Mouse (Mus musculus) right cerebral cortex, postnatal 10 days (tissue): ENCODE data around the gene Ddhd1.

Experiments used
- DNase-seq, 2 experiments: peaks; one replicate each; pipeline ENCODE4 v3.0.0; 2021; ENCODE audit warnings: low spot score in 2 of 2

The Ddhd1 gene

DNA sequence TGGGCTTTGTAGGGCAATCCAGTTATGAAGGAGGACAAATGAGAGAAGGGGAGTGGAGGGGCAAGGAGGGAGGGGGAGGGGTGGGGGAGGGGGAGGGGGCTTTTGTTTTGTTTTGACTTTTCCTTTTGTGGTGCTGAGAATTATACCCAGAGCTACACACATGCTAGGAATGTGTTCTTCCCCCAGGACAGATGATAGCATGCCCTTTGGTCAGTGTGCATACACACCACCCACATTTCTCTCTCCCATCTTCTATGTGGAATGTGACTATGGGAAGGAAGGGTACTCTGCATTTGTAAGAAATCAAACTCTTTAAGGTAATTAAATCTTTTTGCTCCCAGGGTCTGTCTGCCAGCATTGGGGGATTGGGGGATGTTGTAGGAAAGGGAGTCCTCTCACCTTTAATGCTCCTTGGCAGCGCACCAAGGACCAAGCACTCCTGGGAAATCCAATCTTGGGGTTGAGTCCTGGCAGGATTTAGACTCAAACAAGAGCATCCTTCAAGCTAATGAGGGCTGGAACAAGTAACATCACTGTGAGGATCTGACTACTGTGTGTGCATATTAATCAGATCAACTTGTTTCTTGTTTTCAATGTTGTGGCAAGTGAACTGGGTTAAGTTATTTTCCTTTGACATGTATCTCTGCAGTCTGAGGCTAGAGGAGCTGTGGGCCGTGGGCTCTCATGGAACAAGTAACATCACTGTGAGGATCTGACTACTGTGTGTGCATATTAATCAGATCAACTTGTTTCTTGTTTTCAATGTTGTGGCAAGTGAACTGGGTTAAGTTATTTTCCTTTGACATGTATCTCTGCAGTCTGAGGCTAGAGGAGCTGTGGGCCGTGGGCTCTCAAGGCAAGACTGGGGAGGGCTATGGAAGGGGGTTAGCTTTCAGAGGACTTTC, 76.8 kb downstream of the Ddhd1 start:
- peak; percentile 87 for DNase-seq

DNA sequence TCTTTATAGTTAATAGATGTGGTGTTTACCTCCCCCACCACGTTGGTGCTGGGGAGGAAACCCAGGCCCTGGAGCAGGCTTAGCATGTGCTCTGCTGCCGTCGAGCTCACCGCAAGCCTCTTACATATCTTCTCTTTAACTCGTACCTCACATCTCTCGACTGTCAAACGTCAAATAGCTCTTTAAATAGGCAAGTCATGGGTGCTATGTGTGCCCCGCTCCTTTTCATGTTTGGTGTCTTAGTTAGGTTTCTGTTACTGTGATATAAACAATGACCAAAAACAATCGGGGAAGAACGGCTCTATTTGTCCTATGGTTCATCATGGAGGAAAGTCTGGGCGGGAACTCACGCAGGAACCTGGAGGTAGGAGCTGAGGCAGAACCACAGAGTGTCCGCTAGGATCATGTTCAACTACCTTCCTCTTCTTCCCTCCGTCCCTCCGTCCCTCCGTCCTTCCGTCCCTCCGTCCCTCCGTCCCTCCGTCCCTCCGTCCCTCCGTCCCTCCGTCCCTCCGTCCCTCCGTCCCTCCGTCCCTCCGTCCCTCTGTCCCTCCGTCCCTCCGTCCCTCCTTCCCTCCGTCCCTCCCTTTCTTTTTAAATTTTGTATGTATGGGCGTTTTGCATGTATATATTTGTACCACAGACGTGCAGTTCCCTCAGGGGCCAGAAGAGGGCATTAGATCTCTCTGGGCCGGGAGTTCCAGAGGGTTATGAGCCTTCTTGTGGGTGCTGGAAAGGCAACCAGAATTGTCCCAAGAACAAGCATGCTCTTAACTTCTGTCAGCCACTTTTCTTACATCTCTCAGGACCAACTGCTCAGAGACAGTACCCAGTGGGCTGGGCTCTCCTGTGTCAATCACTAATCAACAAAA, 91.6 kb downstream of the Ddhd1 start:
- peak in 1 of 2 experiments; percentile 74 for DNase-seq

GRCm38 (mm10) chr14:45565216-45566065, 92.5 kb downstream of the Ddhd1 start:
- peak; percentile 65 to 72 for DNase-seq

DNA sequence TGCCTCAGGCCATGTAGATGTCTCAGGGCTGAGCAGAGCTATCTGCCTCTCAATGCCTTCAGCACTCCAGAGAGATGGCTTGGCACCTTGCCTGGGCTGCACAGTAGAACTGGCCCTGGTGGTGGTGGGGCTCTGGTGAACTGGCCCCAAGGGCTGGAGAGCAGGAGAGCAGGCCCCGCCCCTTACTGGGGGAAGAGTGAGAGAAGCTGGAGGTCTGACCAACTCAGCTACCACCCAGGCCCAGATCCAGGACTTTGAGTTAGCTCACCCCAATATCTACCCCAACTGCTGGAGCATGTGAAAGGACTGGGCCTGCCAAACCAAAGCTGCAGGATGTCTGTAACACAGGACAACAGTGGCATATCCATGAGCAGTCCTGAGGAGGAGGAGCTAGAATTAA, 94.4 kb downstream of the Ddhd1 start:
- DNase-seq, result peak; percentile 71 to 74

- no peak for DNase-seq
Measured at GRCm38 (mm10) chr14:45561681-45562080, 96.3 kb downstream of the Ddhd1 start.

DNA sequence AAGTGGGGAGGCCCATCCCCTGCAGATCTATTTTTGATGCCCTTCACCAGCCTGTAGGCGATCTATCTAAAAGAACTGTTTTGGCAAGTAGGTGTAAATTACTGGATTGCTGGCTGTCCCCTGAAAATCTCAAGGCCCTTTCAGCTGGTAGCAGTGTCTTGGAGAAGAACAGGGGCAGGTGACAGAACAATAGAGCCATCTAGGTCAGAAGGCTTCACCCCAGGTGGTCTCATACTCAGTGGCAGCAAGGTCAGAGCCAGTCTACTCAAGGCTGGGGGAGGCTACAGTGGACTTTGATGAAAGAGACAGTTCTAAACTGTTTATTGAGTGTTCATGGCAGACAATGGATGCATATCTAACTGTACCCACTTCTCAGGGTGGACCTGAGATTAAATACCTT, 98.9 kb downstream of the Ddhd1 start:
- DNase-seq, result no peak

DNA sequence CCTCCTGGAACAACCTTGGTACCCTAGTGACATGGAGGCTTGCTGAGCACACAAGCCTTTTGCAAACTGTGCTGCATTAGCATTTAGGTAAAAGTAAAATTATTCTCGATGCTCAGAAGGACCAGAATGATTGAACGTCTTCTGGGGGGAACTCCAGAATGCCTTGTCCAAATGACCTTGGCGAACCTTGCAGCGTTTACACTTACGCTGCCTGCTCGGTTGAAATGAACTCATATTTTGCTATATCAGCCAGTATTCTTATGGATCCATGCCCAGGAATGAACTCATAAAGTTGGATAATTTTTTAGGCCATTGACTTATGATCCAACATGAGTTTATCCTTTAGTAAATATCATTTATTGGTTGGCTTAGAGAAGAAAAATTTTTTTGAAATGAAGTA, 103.6 kb downstream of the Ddhd1 start:
- no peak for DNase-seq

- peak; percentile 66 to 77 for DNase-seq
Measured at GRCm38 (mm10) chr14:45553854-45554253, 104.1 kb downstream of the Ddhd1 start.

DNA sequence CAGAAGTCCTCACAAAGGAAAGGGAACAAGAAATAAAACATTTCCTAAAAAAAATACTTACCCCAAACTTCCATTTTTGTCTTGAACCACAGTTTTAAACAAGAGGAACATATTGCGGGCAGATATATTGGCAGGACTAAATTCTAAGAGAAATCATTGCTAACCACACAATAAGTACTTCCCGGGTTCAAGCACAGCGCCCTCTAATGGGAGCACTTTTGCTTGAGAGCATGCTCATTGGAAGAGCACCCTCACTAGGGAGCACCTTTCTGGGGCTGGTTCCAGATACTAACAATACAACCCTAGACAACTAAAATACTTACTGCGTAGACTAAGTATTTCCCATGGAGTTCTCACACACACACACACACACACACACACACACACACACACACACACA, 105.5 kb downstream of the Ddhd1 start:
- DNase-seq, result no peak

GRCm38 (mm10) chr14:45551121-45551768, 106.7 kb downstream of the Ddhd1 start:
- peak in 1 of 2 experiments; percentile 56 for DNase-seq

GRCm38 (mm10) chr14:45550010-45550647, 107.8 kb downstream of the Ddhd1 start:
- DNase-seq, result peak in 1 of 2 experiments; percentile 49

GRCm38 (mm10) chr14:45548118-45548517, 109.8 kb downstream of the Ddhd1 start:
- DNase-seq, result no peak

DNA sequence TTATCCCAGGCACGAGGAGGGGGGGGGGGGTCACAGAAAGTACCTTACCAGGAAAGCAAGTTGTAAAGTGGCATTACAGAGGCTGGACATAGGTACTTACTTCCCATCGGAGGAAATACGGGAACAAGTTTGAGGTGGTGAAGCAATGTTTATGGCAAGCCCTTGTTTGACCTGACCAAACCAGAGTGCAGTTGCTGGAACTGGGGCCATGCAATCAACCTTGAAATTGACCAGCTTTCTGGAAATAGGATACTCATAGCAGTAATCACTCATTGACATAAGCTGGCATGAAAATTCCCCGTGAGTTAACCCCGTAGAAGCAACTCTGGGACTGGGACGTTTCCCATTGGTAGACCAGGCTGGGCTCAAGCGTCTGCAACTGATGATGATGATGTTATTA, 113.0 kb downstream of the Ddhd1 start:
- no peak for DNase-seq

GRCm38 (mm10) chr14:45544026-45544425, 113.9 kb downstream of the Ddhd1 start:
- no peak for DNase-seq

DNA sequence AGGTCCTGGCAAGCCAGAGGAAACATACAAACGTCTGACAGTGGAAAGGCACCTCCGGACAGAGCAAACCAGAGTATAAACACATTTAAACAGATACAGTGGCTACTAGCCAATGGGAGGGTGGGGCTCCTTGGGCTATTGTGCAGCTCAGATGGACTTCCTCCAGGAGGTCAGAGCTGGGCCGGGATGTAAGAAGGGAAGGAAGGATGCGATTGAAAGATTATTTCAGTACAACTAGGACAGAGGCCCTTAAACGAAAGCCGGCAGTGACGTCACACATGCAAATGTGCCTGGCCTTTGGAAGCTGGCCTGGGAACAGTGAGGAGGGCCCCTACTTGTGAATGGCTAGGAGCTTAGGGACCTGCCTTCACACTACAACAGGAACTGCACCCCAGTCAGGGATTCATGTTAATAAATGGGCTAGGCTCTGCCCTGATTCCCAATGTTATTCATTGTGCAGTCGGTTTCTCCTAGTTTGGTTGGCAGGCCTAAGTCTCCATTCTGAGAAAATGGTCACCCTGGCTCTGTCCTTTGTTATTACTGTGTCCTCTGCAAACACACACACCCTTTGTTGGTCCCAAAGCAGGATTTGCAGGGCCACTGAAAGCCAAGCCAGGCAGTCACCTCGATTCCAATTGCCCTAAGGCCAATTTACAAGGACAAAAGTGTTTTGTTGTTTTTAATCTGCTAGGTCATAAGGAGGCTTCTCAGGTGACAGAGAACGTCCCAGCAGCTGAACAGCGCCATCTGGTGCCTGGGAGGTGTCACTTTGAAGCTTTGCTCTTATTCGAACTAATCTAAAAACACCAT, 118.1 kb downstream of the Ddhd1 start:
- DNase-seq, result peak; percentile 77 to 78
